ENCODE assay signal across 8 mouse cellular contexts in the genomic region with DNA sequence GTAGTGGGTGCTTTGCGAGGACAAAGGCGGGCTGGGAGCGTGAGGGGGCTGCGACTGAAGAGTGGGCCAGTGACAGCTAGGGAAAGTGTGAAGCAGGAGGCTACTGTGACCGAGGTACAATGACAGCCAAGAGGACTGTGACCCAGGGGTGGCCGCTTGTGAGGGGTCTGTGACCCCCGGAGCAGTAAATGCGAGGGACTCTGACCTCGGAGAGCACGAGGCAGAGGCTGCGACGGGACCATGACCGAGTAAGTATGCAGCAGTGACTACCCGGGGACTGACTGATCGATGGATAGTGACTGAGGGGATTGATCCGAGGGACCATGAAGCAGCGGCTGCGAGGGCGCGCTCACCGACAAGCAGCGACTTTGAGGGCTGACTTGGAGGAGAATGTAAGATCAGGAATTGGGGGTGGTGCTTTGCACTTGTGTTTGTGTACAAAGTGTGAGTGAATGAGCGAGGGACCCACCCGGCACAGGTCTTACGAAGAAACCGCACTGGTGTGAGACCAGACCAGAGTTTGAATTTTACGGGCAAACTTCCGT. TPM values are rescaled to one million over a fixed set of nuclear protein-coding genes. Genes with fewer than 3 reads are reported as not detected.
DNase-seq lines count a peak whose midpoint lies in the region; ATAC-seq lines count a peak whose summit lies in the region.

No protein-coding gene starts in this region.

- peak overlapping the region; percentile 88 for H3K27ac ChIP-seq in neural tube, embryonic 11.5 days (ENCODE audit: low read depth, low read length)
- peak overlapping the region; percentile 96 for H3K27ac ChIP-seq in heart, embryonic 16.5 days (ENCODE audit: low read length)
- peak overlapping the region; percentile 95 for H3K27ac ChIP-seq in liver, embryonic 16.5 days (ENCODE audit: low read length)
- peak overlapping the region; percentile 92 for H3K27ac ChIP-seq in neural tube, embryonic 14.5 days (ENCODE audit: low read depth, low read length)

- WGBS in neural tube, embryonic 11.5 days, result 3% methylated on average over 28 of the region's 28 CpGs
- WGBS in heart, embryonic 16.5 days, result under 1% methylated on average over 28 of the region's 28 CpGs
- WGBS in liver, embryonic 16.5 days (ENCODE audit: insufficient replicate concordance), result 1% methylated on average over 28 of the region's 28 CpGs
- WGBS in neural tube, embryonic 14.5 days, result 2% methylated on average over 28 of the region's 28 CpGs

- ATAC-seq in neural tube, embryonic 11.5 days (ENCODE audit: insufficient read depth, low FRiP score, low TSS enrichment), result no peak; the same call in 1 of the 2 replicates
- ATAC-seq in heart, embryonic 16.5 days (replicated peaks; ENCODE audit: extremely low read depth, insufficient read depth, low FRiP score), result peak; percentile 60
- ATAC-seq in liver, embryonic 16.5 days (ENCODE audit: low read depth), result peak; percentile 60
- ATAC-seq in neural tube, embryonic 14.5 days (ENCODE audit: low read depth), result peak; percentile 70

- no peaks in the 10 kb centered on the region for H3K9me3 ChIP-seq in neural tube, embryonic 11.5 days (ENCODE audit: control insufficient read depth, low read length)
- H3K9me3 ChIP-seq in heart, embryonic 16.5 days (replicated peaks; ENCODE audit: control insufficient read depth, low read length), result no peaks in the 10 kb centered on the region
- H3K9me3 ChIP-seq in liver, embryonic 16.5 days (replicated peaks; ENCODE audit: control insufficient read depth, low read length), result no peaks in the 10 kb centered on the region
- H3K9me3 ChIP-seq in neural tube, embryonic 14.5 days (ENCODE audit: control insufficient read depth, low read length), result no peaks in the 10 kb centered on the region

- H3K4me3 ChIP-seq in neural tube, embryonic 11.5 days (ENCODE audit: low read depth, low read length), result peak overlapping the region; percentile 79
- peak overlapping the region; percentile 96 for H3K4me3 ChIP-seq in heart, embryonic 16.5 days (ENCODE audit: low read length)
- H3K4me3 ChIP-seq in liver, embryonic 16.5 days (ENCODE audit: low read depth, low read length), result peak overlapping the region; percentile 93
- peak overlapping the region; percentile 74 for H3K4me3 ChIP-seq in neural tube, embryonic 14.5 days (ENCODE audit: low read depth, low read length)

- peaks cover 10% of the 10 kb centered on the region; the same call in 1 of the 2 replicates for H3K4me1 ChIP-seq in neural tube, embryonic 11.5 days (ENCODE audit: control insufficient read depth, insufficient read depth, low read length)
- peaks cover 23% of the 10 kb centered on the region for H3K4me1 ChIP-seq in heart, embryonic 16.5 days (ENCODE audit: control insufficient read depth, insufficient read depth, low read length)
- H3K4me1 ChIP-seq in liver, embryonic 16.5 days (ENCODE audit: control insufficient read depth, low read depth, low read length), result peaks cover 34% of the 10 kb centered on the region
- peaks cover 13% of the 10 kb centered on the region for H3K4me1 ChIP-seq in neural tube, embryonic 14.5 days (ENCODE audit: control insufficient read depth, insufficient read depth, low read length)

- no peak for DNase-seq in neural tube, embryonic 11.5 days (ENCODE audit: low spot score)
- no peak for DNase-seq in neural tube, embryonic 10.5 days (ENCODE audit: extremely low spot score, low spot score)
- peak; percentile 20 for DNase-seq in brain, adult 2 months (ENCODE audit: low read depth, low spot score)
- no peak for DNase-seq in cerebellum, postnatal 36 days
- no peak for DNase-seq in cerebellum, adult 9-10 months

- H3K4me2 ChIP-seq in neural tube, embryonic 11.5 days (ENCODE audit: low read depth), result peak overlapping the region; percentile 92
- peak overlapping the region; percentile 90 for H3K4me2 ChIP-seq in heart, embryonic 16.5 days (ENCODE audit: low read depth, low read length)
- H3K4me2 ChIP-seq in liver, embryonic 16.5 days (ENCODE audit: low read depth, low read length), result peak overlapping the region; percentile 60
- H3K4me2 ChIP-seq in neural tube, embryonic 14.5 days (ENCODE audit: low read depth, low read length), result peak overlapping the region; percentile 75

- H3K9ac ChIP-seq in neural tube, embryonic 11.5 days (ENCODE audit: low read length), result peak overlapping the region; percentile 82
- peak overlapping the region; percentile 95 for H3K9ac ChIP-seq in heart, embryonic 16.5 days (ENCODE audit: low read length)
- peak overlapping the region; percentile 98 for H3K9ac ChIP-seq in liver, embryonic 16.5 days (ENCODE audit: low read depth, low read length)
- H3K9ac ChIP-seq in neural tube, embryonic 14.5 days (replicated peaks; ENCODE audit: low read depth, low read length), result peak overlapping the region; percentile 88

- H3K27me3 ChIP-seq in neural tube, embryonic 11.5 days (ENCODE audit: control insufficient read depth, insufficient read depth, low read length), result no peaks in the 10 kb centered on the region
- no peaks in the 10 kb centered on the region for H3K27me3 ChIP-seq in heart, embryonic 16.5 days (ENCODE audit: control insufficient read depth, insufficient read depth, low read length)
- no peaks in the 10 kb centered on the region for H3K27me3 ChIP-seq in liver, embryonic 16.5 days (ENCODE audit: control insufficient read depth, insufficient read depth, low read depth, low read length)
- H3K27me3 ChIP-seq in neural tube, embryonic 14.5 days (ENCODE audit: control insufficient read depth, insufficient read depth, low read length), result no peaks in the 10 kb centered on the region

- no peaks in the 10 kb centered on the region for H3K36me3 ChIP-seq in neural tube, embryonic 11.5 days (ENCODE audit: control insufficient read depth, insufficient read depth, low read length)
- no peaks in the 10 kb centered on the region for H3K36me3 ChIP-seq in heart, embryonic 16.5 days (ENCODE audit: control insufficient read depth, insufficient read depth)
- no peaks in the 10 kb centered on the region for H3K36me3 ChIP-seq in liver, embryonic 16.5 days (ENCODE audit: control insufficient read depth, insufficient read depth)
- no peaks in the 10 kb centered on the region for H3K36me3 ChIP-seq in neural tube, embryonic 14.5 days (ENCODE audit: control insufficient read depth, insufficient read depth, low read length)

RNA-seq across cellular contexts. Expression of a gene that starts 0.4 kb away (rescaled TPM):
- 41.2 and 48.0 TPM in 2 replicates for polyA plus RNA-seq in neural tube, embryonic 11.5 days (2014; fragmentation: Nextera tagmentation; extraction: Ambion mirVana)
- polyA plus RNA-seq in heart, embryonic 16.5 days (2015; fragmentation: Nextera tagmentation; extraction: Ambion mirVana), result 38.8 and 42.3 TPM in 2 replicates
- 38.1 and 42.1 TPM in 2 replicates for polyA plus RNA-seq in liver, embryonic 16.5 days (2015; fragmentation: Nextera tagmentation; extraction: Ambion mirVana)
- polyA plus RNA-seq in neural tube, embryonic 14.5 days (2014; fragmentation: Nextera tagmentation; extraction: Ambion mirVana), result 50.9 and 53.2 TPM in 2 replicates

RNA-seq across cellular contexts. Expression of a gene that starts 11.6 kb away (rescaled TPM):
- polyA plus RNA-seq in neural tube, embryonic 11.5 days (2014; fragmentation: Nextera tagmentation; extraction: Ambion mirVana), result 23.4 and 30.1 TPM in 2 replicates
- 21.3 and 22.8 TPM in 2 replicates for polyA plus RNA-seq in heart, embryonic 16.5 days (2015; fragmentation: Nextera tagmentation; extraction: Ambion mirVana)
- 4.8 and 5.0 TPM in 2 replicates for polyA plus RNA-seq in liver, embryonic 16.5 days (2015; fragmentation: Nextera tagmentation; extraction: Ambion mirVana)
- polyA plus RNA-seq in neural tube, embryonic 14.5 days (2014; fragmentation: Nextera tagmentation; extraction: Ambion mirVana), result 35.1 and 41.2 TPM in 2 replicates

RNA-seq across cellular contexts. Expression of a gene that starts 30.8 kb away (rescaled TPM):
- not detected in 2 replicates for polyA plus RNA-seq in neural tube, embryonic 11.5 days (2014; fragmentation: Nextera tagmentation; extraction: Ambion mirVana)
- not detected in 2 replicates for polyA plus RNA-seq in heart, embryonic 16.5 days (2015; fragmentation: Nextera tagmentation; extraction: Ambion mirVana)
- not detected in 2 replicates for polyA plus RNA-seq in liver, embryonic 16.5 days (2015; fragmentation: Nextera tagmentation; extraction: Ambion mirVana)
- polyA plus RNA-seq in neural tube, embryonic 14.5 days (2014; fragmentation: Nextera tagmentation; extraction: Ambion mirVana), result not detected in 2 replicates

RNA-seq across cellular contexts. Expression of a gene that starts 56.6 kb away (rescaled TPM):
- polyA plus RNA-seq in neural tube, embryonic 11.5 days (2014; fragmentation: Nextera tagmentation; extraction: Ambion mirVana), result 0.38 and 0.51 TPM in 2 replicates
- polyA plus RNA-seq in heart, embryonic 16.5 days (2015; fragmentation: Nextera tagmentation; extraction: Ambion mirVana), result 0.59 and 2.4 TPM in 2 replicates
- polyA plus RNA-seq in liver, embryonic 16.5 days (2015; fragmentation: Nextera tagmentation; extraction: Ambion mirVana), result 0.25 and 1.3 TPM in 2 replicates
- polyA plus RNA-seq in neural tube, embryonic 14.5 days (2014; fragmentation: Nextera tagmentation; extraction: Ambion mirVana), result 0.17 and 0.40 TPM in 2 replicates
